Mouse (Mus musculus) intestine, postnatal 0 days (tissue): ENCODE measurements around the gene Slc35a2. TPM values are rescaled to one million over a fixed set of nuclear protein-coding genes. Genes with fewer than 3 reads are reported as not detected.
A peak's percentile ranks its signal among the peaks of the same experiment; 100 is the strongest.
"Not testable (repeated sequence)": the region's sequence is repeated elsewhere in the genome, so short reads cannot be mapped to it uniquely, and the experiment has no call there.

Source experiments
- ATAC-seq: fragments of 200-750 bp; cut with Nextera tagmentation; 2 replicates; pipeline ENCODE4 v1.8.0; 2017; ENCODE audit warnings: mild to moderate bottlenecking, moderate TSS enrichment, moderate library complexity
- H3K27ac ChIP-seq: fragments of 300-500 bp; sonication (generic); 2 replicates; pipeline ENCODE4 v1.5.1; 2014; ENCODE audit warnings: mild to moderate bottlenecking, low read depth, low read length, moderate library complexity
- H3K27me3 ChIP-seq: fragments of 300-500 bp; sonication (generic); replicated peaks from 2 replicates; pipeline ENCODE4 v1.6.1; 2014; ENCODE audit warnings: low read length, mixed read lengths; ENCODE audit not compliant: control insufficient read depth, insufficient read depth
- H3K36me3 ChIP-seq: fragments of 300-500 bp; sonication (generic); 2 replicates; pipeline ENCODE4 v1.6.1; 2014; ENCODE audit warnings: mild to moderate bottlenecking, moderate library complexity; ENCODE audit not compliant: control insufficient read depth, insufficient read depth
- H3K4me1 ChIP-seq: fragments of 300-500 bp; sonication (generic); replicated peaks from 2 replicates; pipeline ENCODE4 v1.6.1; 2014; ENCODE audit warnings: antibody characterized with exemption, low read length, mixed read lengths; ENCODE audit not compliant: control insufficient read depth, insufficient read depth
- H3K4me2 ChIP-seq: fragments of 300-500 bp; sonication (generic); replicated peaks from 2 replicates; pipeline ENCODE4 v1.6.1; 2014; ENCODE audit warnings: low read depth, mild to moderate bottlenecking, moderate library complexity
- H3K4me3 ChIP-seq: fragments of 300-500 bp; sonication (generic); 2 replicates; pipeline ENCODE4 v1.5.1; 2014; ENCODE audit warnings: low read depth, low read length
- H3K9ac ChIP-seq: fragments of 300-500 bp; sonication (generic); 2 replicates; pipeline ENCODE4 v1.6.1; 2014; ENCODE audit warnings: mild to moderate bottlenecking, low read depth, low read length
- H3K9me3 ChIP-seq: fragments of 300-500 bp; sonication (generic); 2 replicates; pipeline ENCODE4 v1.6.1; 2016; ENCODE audit warnings: mixed run types; ENCODE audit not compliant: control insufficient read depth
- CTCF ChIP-seq: sonication (generic); IDR thresholded peaks from 2 replicates; pipeline ENCODE4 v1.5.1; 2016; ENCODE audit warnings: low read depth, mild to moderate bottlenecking, control low read depth, antibody characterized with exemption, moderate library complexity
- WGBS: fragments of 180-500 bp; shearing (Covaris S2); extraction: QIAGEN DNeasy Blood & Tissue Kit; methylation state at CpG from one replicate; pipeline ENCODE4 v1.1.7; 2014; 5-methylcytosine and 5-hydroxymethylcytosine counted together
- polyA plus RNA-seq: library from polyadenylated mRNA; unstranded; fragments of >200 nt; fragmentation: Nextera tagmentation; extraction: Ambion mirVana; gene quantifications from 2 replicates; pipeline ENCODE4 v1.2.1, GENCODE M21; 2015

Slc35a2 gene
- polyA plus RNA-seq, 1 experiment from 2014 or later = 24.3 TPM

- H3K9me3 ChIP-seq = no peaks in the 10 kb centered on the region
- WGBS = 16% methylated on average over 62 of the region's 62 CpGs
- peak within 1 kb of the TSS; percentile 62 for H3K4me2 ChIP-seq
- peak within 1 kb of the TSS; percentile 56 for H3K4me3 ChIP-seq
- H3K27ac ChIP-seq = peak within 1 kb of the TSS; percentile 72
- TF ChIP-seq CTCF = no peak
- no peaks in the 10 kb centered on the region for H3K4me1 ChIP-seq
- no peaks in the 10 kb centered on the region for H3K27me3 ChIP-seq
- peaks cover 5% of the 10 kb centered on the region for H3K36me3 ChIP-seq
- ATAC-seq = peak; percentile 99
- peak within 1 kb of the TSS; percentile 46 for H3K9ac ChIP-seq
Measured at GRCm38 (mm10) chrX:7898880-7899874, 15.3 kb downstream of the Slc35a2 start, which contains the start of the genes Pqbp1 and Timm17b. TSS of gene Pqbp1 (minus strand) at chrX:7899269. TSS of gene Timm17b (plus strand) at chrX:7899357.

- no peak for TF ChIP-seq CTCF
- Histone ChIP-seq H3K36me3 (no peaks in the 10 kb centered on the region), H3K27ac (no peak overlapping the region), H3K4me1 (no peaks in the 10 kb centered on the region), H3K9me3 (no peaks in the 10 kb centered on the region), H3K4me3 (no peak overlapping the region), H3K27me3 (no peaks in the 10 kb centered on the region), H3K4me2 (no peak overlapping the region), H3K9ac (no peak overlapping the region)
- WGBS = 93% methylated on average over 5 of the region's 5 CpGs
- ATAC-seq = no peak
Measured at GRCm38 (mm10) chrX:7904441-7904840, 20.6 kb downstream of the Slc35a2 start.

GRCm38 (mm10) chrX:7907735-7908134, 23.9 kb downstream of the Slc35a2 start, which contains the start of gene Gm10491:
TSS of gene Gm10491 (minus strand) at chrX:7907835.
- Histone ChIP-seq H3K27me3 (no peaks in the 10 kb centered on the region), H3K4me3 (no peak within 1 kb of the TSS), H3K9me3 (no peaks in the 10 kb centered on the region), H3K27ac (no peak within 1 kb of the TSS), H3K36me3 (no peaks in the 10 kb centered on the region), H3K4me1 (no peaks in the 10 kb centered on the region), H3K9ac (no peak within 1 kb of the TSS), H3K4me2 (no peak within 1 kb of the TSS)
- 92% methylated on average over 4 of the region's 5 CpGs for WGBS
- TF ChIP-seq CTCF = no peak
- ATAC-seq = no peak

- H3K4me3 ChIP-seq, H3K9ac ChIP-seq, H3K9me3 ChIP-seq, H3K36me3 ChIP-seq, ATAC-seq, H3K27ac ChIP-seq, H3K4me2 ChIP-seq, H3K4me1 ChIP-seq, H3K27me3 ChIP-seq: not testable (repeated sequence)
- WGBS = 92% methylated on average over 4 of the region's 4 CpGs
Measured at GRCm38 (mm10) chrX:7909242-7909641, 25.4 kb downstream of the Slc35a2 start, which contains the start of gene Gm10490. TSS of gene Gm10490 (plus strand) at chrX:7909542.

GRCm38 (mm10) chrX:7910473-7910872, 26.6 kb downstream of the Slc35a2 start:
- no peak overlapping the region for H3K4me3 ChIP-seq
- H3K27me3 ChIP-seq = no peaks in the 10 kb centered on the region
- ATAC-seq = no peak
- peak; percentile 46 for TF ChIP-seq CTCF
- H3K4me2 ChIP-seq = no peak overlapping the region
- no peak overlapping the region for H3K9ac ChIP-seq
- H3K36me3 ChIP-seq = no peaks in the 10 kb centered on the region
- no peaks in the 10 kb centered on the region for H3K4me1 ChIP-seq
- 53% methylated on average over 6 of the region's 6 CpGs for WGBS
- H3K27ac ChIP-seq = no peak overlapping the region
- no peaks in the 10 kb centered on the region for H3K9me3 ChIP-seq

GRCm38 (mm10) chrX:7915669-7916068, 31.8 kb downstream of the Slc35a2 start:
- H3K9me3 ChIP-seq, H3K9ac ChIP-seq, ATAC-seq, H3K27ac ChIP-seq, H3K36me3 ChIP-seq, H3K4me2 ChIP-seq, H3K4me3 ChIP-seq, H3K4me1 ChIP-seq: not testable (repeated sequence)
- 38% methylated on average over 3 of the region's 3 CpGs for WGBS
- H3K27me3 ChIP-seq = peaks cover 12% of the 10 kb centered on the region
- TF ChIP-seq CTCF = peak; percentile 52
